Mouse (Mus musculus) retina, embryonic 14.5 days (tissue): ENCODE measurements at regions not wholly inside any gene's neighbourhood (a gene's known extent, or its start where the extent isn't known, plus 50 kb on each side); places are given as distances from the start of the nearest gene placed in this dataset.

ENCODE experiments used
- DNase-seq: peaks from one replicate; pipeline ENCODE4 v3.0.0-alpha.2; 2015; ENCODE audit warnings: low spot score

GRCm38 (mm10) chr16:48126797-48127196 lies 156.7 kb upstream of the Dppa4 start:
- peak; percentile 35 for DNase-seq

GRCm38 (mm10) chr16:48127338-48127737 lies 156.2 kb upstream of the Dppa4 start:
- no peak for DNase-seq

DNA sequence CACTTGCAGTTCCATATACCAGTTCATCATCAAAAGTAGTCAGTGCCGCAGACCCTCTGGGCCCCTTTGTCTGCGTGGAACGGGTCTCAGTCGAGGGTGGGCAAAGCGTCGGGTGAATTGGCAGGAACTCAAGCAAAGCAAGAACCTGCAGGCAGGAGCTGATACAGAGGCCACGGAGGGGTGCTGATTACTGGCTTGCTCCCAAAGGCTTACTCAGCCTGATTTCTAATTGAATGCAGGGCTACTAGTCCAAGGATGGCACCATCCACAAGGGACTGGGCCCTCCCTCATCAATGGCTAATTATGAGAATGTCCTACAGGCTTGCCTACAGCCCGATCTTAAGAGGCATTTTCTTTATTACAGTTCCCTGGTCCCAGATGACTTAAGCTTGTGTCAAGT lies 128.2 kb upstream of the Dppa4 start:
- DNase-seq, result no peak

DNA sequence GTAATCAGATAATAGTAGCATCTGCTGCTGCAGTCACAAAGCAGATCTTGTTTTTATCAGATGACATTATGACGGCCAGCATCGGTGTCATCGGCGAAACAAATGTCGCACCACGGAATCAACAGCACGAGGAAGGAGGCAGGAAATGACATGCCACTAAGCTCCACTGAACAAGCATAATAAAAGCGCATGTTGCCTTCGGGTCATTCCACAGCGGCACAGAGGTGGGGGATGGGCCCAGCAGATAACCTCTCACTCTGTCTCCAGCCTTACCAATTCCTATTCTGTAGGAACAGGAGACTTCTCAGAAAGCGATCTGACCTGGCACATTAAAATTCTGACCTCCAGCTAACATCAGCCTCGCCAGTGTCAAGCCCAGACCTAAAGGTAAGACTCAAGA lies 93.1 kb upstream of the Dppa4 start:
- peak; percentile 11 for DNase-seq

- DNase-seq, result no peak
Observed at GRCm38 (mm10) chr16:48192197-48192596, 91.3 kb upstream of the Dppa4 start.

DNA sequence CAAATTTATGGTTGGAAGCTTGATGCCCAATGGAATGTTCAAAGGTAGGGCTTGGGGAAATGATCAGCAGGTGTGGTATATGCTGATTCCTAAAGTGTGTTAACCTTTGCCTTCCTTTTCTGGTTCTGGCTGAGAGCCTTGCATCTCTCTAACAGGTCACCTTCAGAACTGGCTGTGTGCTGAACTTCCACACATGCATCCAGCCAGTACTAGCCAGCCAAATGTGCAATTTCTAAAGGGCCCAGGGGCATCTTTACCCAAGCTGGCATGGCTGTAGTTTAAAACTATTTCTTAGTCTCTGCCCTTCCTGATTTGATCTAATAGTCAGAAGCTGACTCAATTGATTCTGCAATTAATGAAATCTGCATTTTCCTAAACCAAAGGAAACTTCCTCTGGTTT lies 68.6 kb upstream of the Dppa4 start:
- no peak for DNase-seq
